Mouse (Mus musculus): Measurements from ENCODE around the gene Dzank1. TPM values are rescaled to one million over a fixed set of nuclear protein-coding genes. Genes with fewer than 3 reads are reported as not detected.

Dzank1 gene
- total RNA-seq, 2 experiments from 2014 or later: not detected

Other genes with a start within 250 kb of the Dzank1 start
- not detected in 2 replicates for gene Ovol2, start 195.3 kb downstream of the Dzank1 start, total RNA-seq (2015)
- not detected in 2 replicates for gene Ovol2, start 195.3 kb downstream of the Dzank1 start, total RNA-seq (2017)
- 44.7 and 63.4 TPM in 2 replicates for gene Kat14, start 158.4 kb downstream of the Dzank1 start, total RNA-seq (2015)
- gene Kat14, start 158.4 kb downstream of the Dzank1 start, total RNA-seq (2017): 34.4 and 38.1 TPM in 2 replicates
- not detected in 2 replicates for gene Pet117, start 158.4 kb downstream of the Dzank1 start, total RNA-seq (2015)
- gene Pet117, start 158.4 kb downstream of the Dzank1 start, total RNA-seq (2017): 12.3 TPM in 1 of 2 replicates, not detected in the other
- gene Polr3f, start 304 bp upstream of the Dzank1 start, total RNA-seq (2015): 17.9 and 18.9 TPM in 2 replicates
- gene Polr3f, start 304 bp upstream of the Dzank1 start, total RNA-seq (2017): 19.9 and 29.1 TPM in 2 replicates
- 12.9 and 17.9 TPM in 2 replicates for gene Rbbp9, start 23.5 kb upstream of the Dzank1 start, total RNA-seq (2015)
- gene Rbbp9, start 23.5 kb upstream of the Dzank1 start, total RNA-seq (2017): 8.7 and 13.1 TPM in 2 replicates
- 53.3 and 66.8 TPM in 2 replicates for gene Sec23b, start 28.8 kb upstream of the Dzank1 start, total RNA-seq (2015)
- gene Sec23b, start 28.8 kb upstream of the Dzank1 start, total RNA-seq (2017): 118 and 125 TPM in 2 replicates
- gene Smim26, start 66.6 kb upstream of the Dzank1 start, total RNA-seq (2015): 30.1 and 42.9 TPM in 2 replicates
- gene Smim26, start 66.6 kb upstream of the Dzank1 start, total RNA-seq (2017): 23.5 and 27.0 TPM in 2 replicates
- 29.5 and 34.1 TPM in 2 replicates for gene Dtd1, start 72.5 kb upstream of the Dzank1 start, total RNA-seq (2015)
- gene Dtd1, start 72.5 kb upstream of the Dzank1 start, total RNA-seq (2017): 59.8 and 63.1 TPM in 2 replicates

Data from megakaryocyte progenitor cell, adult 5-6 weeks (primary cell).